Mouse (Mus musculus) heart, postnatal 25 days (tissue): ENCODE measurements around the gene Cwc27. TPM values are rescaled to one million over a fixed set of nuclear protein-coding genes. Genes with fewer than 3 reads are reported as not detected.

Experiments used
- DNase-seq: peaks from one replicate; pipeline ENCODE4 v3.0.0; 2022; ENCODE audit warnings: low spot score
- intact Hi-C: fragments of 180-260 bp; cut with DNase I; formaldehyde crosslinking; loops from one replicate; pipeline ENCODE4 v1.15.1; 2025
- total RNA-seq, 2 experiments: library from RNA; stranded (reverse); gene quantifications; 2 replicates each; pipeline ENCODE4 v1.2.3; 2021

The Cwc27 gene
- total RNA-seq, 2 experiments from 2014 or later: 15.6 to 15.7 TPM

DNA sequence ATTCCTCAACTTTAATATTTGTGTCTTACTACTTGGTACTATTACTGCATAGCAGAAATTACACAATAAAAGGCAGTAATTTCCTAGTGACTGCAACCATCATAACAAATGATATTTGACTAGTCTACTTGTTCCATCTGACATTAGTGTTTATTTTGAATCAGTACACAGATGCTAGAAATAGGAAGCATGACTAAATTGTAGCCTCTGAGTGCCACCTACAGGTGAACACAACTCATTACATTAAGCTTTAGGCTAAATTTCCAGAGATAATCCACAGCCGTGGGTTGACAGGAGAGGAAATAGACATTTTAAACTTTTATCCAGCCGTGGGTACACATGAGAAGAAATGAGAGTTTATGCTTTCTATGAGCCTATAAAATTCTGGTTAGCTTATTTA is 27.3 kb downstream of the Cwc27 start:
- DNase-seq: no peak
- intact Hi-C loops: loop anchor here (2.0 to 5.0 kb wide), 2 partner anchors 107 to 505 kb away; no protein-coding TSS in a partner anchor

DNA sequence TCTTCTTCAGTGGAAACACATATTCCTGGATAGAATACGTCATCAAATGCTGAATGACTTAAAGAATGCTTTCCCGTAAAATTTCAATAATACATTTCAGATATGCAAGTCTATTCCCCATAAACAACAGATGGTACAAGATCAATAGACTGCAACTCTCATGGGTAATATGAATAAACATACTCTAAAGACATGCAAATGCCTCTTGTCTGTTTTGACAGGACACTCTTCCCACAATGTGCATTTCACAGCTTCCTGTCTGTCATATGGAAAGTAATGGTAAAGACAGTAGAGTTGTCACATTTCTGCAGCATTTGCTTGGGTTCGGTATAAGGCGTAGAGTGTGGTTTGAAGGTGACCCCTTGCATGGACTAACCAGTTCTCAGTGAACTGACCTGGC is 29.7 kb downstream of the Cwc27 start:
- DNase-seq: no peak
- intact Hi-C loops: loop anchor here (5.0 kb wide), 1 partner anchor 105 kb away; no protein-coding TSS in a partner anchor

DNA sequence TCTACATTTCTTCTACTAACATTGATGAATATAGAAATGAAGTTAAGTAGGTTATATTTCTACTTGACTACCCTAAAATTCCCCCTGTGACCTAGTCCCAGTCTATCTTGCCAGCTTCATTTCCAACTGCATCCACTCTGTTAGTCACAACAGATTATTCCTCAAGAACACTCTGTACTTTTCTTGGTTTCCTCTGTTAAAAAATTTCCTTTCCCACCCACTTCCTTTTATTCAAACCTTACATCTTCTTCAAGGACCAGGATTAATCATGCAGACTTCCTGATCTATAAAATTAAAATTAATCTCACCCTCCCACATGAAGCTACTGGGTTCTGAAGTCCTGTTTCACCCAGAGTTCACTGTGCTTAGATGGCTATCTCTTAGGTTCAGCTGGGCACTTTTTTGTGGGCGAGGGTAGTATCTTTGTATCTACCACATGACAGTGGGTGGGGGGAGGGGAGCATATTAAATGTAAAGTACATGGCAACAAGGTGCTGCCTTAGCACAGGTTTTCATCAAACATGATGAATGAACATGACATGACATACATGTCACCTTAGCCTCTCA is 37.8 kb downstream of the Cwc27 start:
- intact Hi-C loops: no loop called here
- no peak for DNase-seq

DNA sequence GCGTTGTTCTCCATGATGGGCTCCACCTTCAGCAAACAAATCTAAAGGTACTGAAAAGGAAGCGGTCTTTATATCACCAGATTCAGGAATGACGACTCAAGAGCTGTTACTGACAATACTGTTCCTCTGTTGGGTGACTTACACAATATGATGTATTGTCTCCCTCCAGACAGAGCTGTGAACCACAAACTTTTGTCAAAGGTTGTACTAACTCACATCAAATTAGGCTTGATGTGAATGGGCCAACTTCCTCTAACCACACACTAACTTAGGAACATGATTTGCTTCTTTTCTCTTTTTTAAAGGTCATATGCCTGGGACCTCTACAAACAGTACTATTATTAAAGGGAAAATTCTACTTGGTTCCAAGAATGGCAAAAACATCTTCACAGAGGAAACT is 53.7 kb downstream of the Cwc27 start:
- intact Hi-C loops: no loop called here
- no peak for DNase-seq

GRCm38 (mm10) chr13:104762401-104762800 is 54.5 kb downstream of the Cwc27 start:
- no peak for DNase-seq
- intact Hi-C loops: no loop called here

DNA sequence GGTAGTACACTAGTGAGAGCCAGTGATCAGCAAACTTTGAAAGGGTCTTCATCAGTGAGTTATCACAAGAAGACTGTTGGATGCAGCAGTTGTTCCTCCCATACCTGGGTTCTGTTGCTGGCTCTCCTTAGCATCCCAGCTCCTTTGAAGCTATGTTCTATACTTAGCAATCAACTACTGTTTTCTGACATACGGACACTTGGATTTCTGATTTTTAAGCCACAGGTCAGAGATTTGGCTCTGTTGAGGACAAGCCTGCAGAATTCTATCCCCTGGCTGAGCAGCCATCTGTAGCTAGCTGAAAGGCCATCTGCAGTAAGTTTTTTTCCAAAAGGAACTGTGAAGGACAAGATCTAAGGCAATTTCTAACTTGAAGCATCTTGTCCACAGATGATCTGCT is 57.6 kb downstream of the Cwc27 start:
- intact Hi-C loops: no loop called here
- DNase-seq: no peak

GRCm38 (mm10) chr13:104747032-104747431 is 69.9 kb downstream of the Cwc27 start:
- DNase-seq: no peak
- intact Hi-C loops: no loop called here

GRCm38 (mm10) chr13:104742866-104743265 is 74.1 kb downstream of the Cwc27 start:
- no peak for DNase-seq
- intact Hi-C loops: no loop called here

GRCm38 (mm10) chr13:104729261-104730046 is 87.5 kb downstream of the Cwc27 start:
- intact Hi-C loops: no loop called here
- DNase-seq: no peak

- no peak for DNase-seq
- intact Hi-C loops: no loop called here
Measured at GRCm38 (mm10) chr13:104727681-104728080, 89.3 kb downstream of the Cwc27 start.

DNA sequence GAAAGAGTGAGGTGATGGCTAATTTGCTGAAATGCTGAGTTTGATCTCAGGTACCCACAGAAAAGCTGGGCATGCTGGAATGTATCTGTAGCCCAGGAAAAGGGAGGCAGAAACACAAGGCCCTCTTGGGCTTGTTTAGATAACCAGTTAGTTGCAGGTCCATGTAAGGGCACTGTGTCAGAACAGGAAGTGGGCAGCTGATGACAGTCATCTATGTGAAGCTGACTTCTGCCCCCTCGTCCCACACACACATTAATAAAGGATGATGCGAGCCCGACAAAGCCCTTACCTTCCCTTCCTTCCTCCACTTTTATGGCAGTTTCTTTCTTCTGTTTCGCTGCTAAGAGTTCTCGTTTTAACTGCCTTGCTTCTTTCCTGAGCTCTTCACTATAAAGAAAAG is 96.8 kb downstream of the Cwc27 start:
- intact Hi-C loops: no loop called here
- DNase-seq: no peak

DNA sequence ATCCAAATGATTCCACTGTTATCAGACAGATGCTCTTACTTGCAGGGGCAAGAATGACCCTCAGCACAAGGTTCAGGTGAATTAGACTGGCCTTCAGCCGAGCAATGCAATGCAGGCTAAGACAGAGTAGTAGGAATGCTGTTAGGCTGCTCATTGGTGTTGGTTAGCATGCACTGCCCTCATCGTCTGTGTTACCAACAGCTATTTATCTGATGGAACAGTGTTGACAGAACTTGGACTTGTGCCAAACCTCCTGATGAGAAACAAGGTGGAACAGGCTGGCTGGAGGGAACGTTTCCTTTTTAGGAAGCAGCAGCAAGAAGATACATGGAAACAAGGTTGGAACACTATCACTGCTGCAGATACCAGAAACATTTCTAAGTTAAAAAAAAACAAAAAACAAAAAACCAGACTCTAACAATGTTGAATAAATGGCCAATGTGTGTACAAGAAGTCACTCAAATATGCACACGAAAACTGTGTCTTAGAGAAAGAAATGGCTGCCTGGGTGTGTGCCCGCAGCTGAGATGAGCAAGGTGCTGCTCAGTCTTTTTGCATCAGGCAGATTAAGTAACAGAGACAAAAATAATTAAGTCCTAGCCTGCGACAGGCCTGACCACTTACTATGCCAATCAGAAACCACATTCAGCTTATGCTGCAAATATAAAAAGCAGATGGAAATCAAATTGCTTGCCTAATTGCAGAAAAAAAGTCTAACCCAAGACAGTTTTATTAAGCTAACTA is 122.2 kb downstream of the Cwc27 start:
- DNase-seq: no peak
- intact Hi-C loops: no loop called here

DNA sequence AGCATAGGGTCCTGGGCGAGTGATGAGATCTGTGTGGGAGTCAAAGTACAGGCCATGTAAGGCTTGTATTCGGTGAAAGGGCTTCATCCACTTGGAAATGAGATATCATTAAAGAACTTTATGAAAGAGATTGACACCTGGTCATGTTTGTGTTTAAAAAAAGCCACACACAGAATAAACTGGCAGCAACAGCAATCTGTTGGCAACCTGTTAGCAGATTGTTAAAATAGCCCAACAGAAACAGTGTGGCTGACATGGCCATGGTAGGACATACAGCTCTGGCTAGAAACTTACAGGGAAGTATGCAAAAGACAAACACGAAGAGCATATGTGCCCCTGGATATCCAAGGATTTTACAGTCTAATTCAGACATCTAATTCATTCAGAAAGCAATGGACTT is 124.2 kb downstream of the Cwc27 start:
- DNase-seq: no peak

DNA sequence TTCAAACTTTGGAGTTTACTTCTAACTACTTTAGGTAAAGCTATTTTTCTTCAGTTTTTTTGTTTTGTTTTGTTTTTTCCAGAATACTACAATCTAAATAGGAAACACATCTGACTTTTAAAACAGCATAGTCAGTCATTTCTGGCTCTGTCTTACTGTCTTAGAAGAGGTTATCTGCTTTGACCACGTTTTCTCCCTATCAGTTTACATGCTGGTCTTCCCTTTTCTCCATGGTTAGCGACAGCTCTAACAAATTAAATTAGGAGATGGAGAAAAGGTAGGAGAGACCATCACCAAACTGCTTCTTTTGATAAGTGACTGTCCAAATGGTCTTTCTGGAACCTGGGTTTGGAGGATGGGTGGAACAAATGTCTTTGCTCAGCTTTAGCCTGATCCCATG is 131.4 kb downstream of the Cwc27 start:
- intact Hi-C loops: no loop called here
- no peak for DNase-seq

More for the DNA sequence above, 124.2 kb downstream of the Cwc27 start:
- intact Hi-C loops: no loop called here

DNA sequence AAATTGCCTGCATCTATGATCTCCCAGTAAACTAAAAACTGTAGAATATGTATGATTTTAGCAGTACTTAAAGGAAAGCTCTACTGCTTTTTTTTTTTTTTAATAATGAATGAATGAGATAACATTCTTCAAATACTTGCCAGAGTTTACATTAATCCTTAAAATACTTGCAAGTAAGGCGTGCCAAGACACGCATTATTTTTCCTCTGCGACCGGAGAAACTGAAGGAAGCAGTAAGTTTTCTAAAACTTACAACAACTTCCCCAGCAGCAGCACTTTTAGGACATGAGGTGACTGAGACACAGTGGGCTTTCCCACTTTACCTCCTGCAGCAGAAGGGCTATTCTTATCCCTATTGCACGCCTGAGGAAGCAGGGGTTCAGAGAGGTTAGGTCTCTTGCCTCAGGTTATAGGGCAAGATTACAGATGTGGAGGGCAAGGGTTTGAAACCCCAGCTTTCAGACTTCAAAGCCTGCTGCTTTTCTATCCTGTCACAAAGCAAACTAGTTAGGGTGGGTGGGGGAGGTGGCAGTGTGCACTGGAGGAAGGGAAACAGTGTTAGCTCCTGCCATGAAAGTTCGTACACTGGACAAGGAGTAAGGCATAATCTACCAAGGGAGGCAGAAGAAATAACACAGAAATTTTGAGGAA is 132.5 kb downstream of the Cwc27 start:
- intact Hi-C loops: loop anchor here (5.0 kb wide), 1 partner anchor 103 kb away; no protein-coding TSS in a partner anchor
- no peak for DNase-seq

GRCm38 (mm10) chr13:104681212-104681611 is 135.7 kb downstream of the Cwc27 start:
- no peak for DNase-seq
- intact Hi-C loops: loop anchor here (2.0 to 5.0 kb wide), 2 partner anchors 106 to 396 kb away; no protein-coding TSS in a partner anchor

DNA sequence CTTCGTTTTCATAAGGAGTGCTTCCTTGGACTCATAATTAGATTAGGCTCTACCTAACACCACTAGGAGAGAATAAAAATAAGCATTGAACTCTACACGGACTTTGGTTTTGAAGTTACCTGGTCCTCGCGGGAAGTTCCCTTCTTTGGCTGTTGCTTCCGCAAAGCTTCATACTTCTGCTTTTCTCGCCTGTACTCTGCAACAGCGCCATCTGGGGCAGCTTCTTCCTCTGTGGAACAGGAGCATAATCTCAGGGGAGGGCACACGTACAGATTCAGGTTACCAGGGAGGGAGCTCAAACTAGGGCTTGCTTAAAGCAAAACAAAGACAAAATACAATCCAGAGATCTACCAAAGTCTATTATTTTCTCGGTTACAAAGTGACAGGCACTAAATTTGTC is 155.8 kb downstream of the Cwc27 start:
- no peak for DNase-seq
- intact Hi-C loops: no loop called here

DNA sequence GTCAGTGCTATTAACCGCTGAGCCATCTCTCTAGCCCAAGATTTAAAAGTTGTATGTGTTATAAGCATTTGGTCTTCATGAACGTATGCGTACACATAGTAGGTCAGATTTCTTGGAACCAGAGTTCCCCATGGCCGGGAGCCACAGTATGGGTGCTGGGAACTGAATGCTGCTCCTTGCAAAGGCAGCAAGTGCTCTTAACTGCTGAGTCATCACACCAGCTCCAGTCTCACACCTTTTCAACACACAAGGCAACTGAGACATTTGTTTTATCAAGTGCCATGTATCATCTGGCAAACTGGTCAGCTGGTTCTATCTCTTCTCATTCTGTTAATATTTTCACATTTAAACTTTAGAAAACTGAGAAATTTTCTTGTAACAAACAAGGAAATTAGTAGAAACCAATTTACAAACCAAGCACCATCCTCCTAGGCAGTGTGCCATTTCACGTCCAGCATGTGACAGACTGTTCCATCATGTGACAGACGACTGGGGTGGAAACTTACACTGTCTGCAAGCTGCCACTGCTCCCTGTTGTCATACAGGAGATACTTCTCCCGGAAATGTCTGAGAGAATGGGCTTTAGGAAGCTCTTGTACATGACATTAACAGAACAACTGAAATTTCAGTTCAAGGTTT is 156.8 kb downstream of the Cwc27 start:
- no peak for DNase-seq
- intact Hi-C loops: no loop called here

DNA sequence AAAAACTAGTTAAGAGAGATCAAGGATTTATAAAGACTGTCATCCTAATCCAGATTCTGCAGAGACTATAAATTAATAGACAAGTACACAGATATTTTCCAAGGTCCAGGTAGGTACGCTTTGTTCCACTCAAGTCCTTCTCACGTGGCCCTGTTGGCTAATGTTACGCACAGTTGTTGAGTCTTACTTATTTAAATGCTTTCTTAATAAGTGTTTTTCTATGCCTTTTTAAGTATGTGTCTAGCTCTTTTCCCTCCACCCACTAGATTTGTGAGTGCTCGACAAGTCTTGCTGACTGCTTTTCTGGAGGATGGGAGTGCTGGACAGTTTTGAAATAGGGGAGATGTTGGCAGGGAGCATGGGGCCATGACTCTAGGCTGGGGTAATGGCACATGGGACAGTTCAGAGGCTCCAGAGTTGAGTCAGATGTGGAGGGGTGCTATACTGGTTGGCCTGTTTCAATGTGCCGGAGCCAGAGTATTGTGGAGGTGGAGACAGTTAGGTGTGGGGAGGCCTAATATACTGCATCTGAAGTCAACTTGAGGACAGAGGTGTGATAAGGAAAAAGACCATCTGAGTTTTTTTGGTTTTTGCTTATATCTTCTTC is 160.2 kb downstream of the Cwc27 start:
- intact Hi-C loops: no loop called here
- DNase-seq: no peak
